Comparison of ENCODE assay signal across 8 mouse cellular contexts in the genomic region with DNA sequence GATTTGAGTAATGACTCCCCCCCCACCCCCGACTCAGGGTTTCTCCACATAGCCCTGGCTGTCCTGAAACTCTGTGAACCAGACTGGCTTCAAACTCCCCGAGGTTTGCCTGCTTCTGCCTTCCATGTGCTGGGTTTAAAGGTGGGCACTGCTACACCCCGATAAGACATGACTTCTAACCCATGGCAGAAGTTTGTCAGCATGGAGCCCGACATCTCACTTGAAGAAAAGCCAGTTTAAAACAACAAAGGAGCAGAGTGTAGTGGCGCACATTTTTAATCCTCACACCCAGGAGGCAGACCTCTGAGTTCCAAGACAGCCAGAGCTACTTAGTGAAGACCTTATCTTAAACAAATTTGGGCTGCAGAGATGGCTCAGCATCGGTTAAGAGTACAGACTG. TPM values are rescaled to one million over a fixed set of nuclear protein-coding genes. Genes with fewer than 3 reads are reported as not detected.
DNase-seq lines count a peak whose midpoint lies in the region; ATAC-seq and TF ChIP-seq lines count a peak whose summit lies in the region.

No protein-coding gene starts in this region.

- no peaks in the 10 kb centered on the region for H3K27me3 ChIP-seq in heart, adult 2 months (ENCODE audit: control insufficient read depth, insufficient read depth, low read length)
- no peaks in the 10 kb centered on the region for H3K27me3 ChIP-seq in forebrain, embryonic 11.5 days (ENCODE audit: control insufficient read depth, insufficient read depth, low read length)
- H3K27me3 ChIP-seq in liver, embryonic 14.5 days (ENCODE audit: control insufficient read depth, insufficient read depth, low read length) = no peaks in the 10 kb centered on the region

- no peak for ATAC-seq in forebrain, embryonic 11.5 days (replicated peaks; ENCODE audit: low FRiP score)
- no peak for ATAC-seq in liver, embryonic 14.5 days (ENCODE audit: insufficient read depth)

- H3K27ac ChIP-seq in heart, adult 2 months = peak overlapping the region; percentile 38; the same call in 1 of the 2 replicates
- H3K27ac ChIP-seq in forebrain, embryonic 11.5 days (ENCODE audit: low read depth, low read length) = no peak overlapping the region
- no peak overlapping the region; the same call in 1 of the 2 replicates for H3K27ac ChIP-seq in liver, embryonic 14.5 days

- WGBS in heart, adult 2 months = 30% methylated on average over 6 of the region's 6 CpGs
- WGBS in forebrain, embryonic 11.5 days = 38% methylated on average over 6 of the region's 6 CpGs
- WGBS in liver, embryonic 14.5 days (ENCODE audit: insufficient replicate concordance) = 19% methylated on average over 6 of the region's 6 CpGs

- no peaks in the 10 kb centered on the region for H3K36me3 ChIP-seq in heart, adult 2 months (ENCODE audit: control insufficient read depth, insufficient read depth, low read length)
- H3K36me3 ChIP-seq in forebrain, embryonic 11.5 days (ENCODE audit: control insufficient read depth, insufficient read depth, low read length) = peaks cover 2% of the 10 kb centered on the region; the same call in 1 of the 2 replicates
- H3K36me3 ChIP-seq in liver, embryonic 14.5 days (replicated peaks; ENCODE audit: control insufficient read depth, insufficient read depth, low read depth) = peaks cover 3% of the 10 kb centered on the region

- H3K4me2 ChIP-seq in forebrain, embryonic 11.5 days (ENCODE audit: low read depth, low read length, severe bottlenecking) = peak overlapping the region; percentile 87; the same call in 1 of the 2 replicates
- H3K4me2 ChIP-seq in liver, embryonic 14.5 days (ENCODE audit: low read depth) = peak overlapping the region; percentile 98

- TF ChIP-seq POLR2A in heart, adult 2 months (IDR thresholded peaks at IDR 0.05; ENCODE audit: insufficient read depth, low read depth, low read length) = no peak

- DNase-seq in heart, adult 2 months = no peak
- DNase-seq in heart, postnatal 25 days (ENCODE audit: low spot score) = no peak
- DNase-seq in 3T3-L1 (ENCODE audit: low read depth, low spot score) = peak; percentile 20
- DNase-seq in forebrain, embryonic 11.5 days (ENCODE audit: low spot score) = no peak
- DNase-seq in liver, embryonic 14.5 days (ENCODE audit: low read depth in 3 of 3, low spot score in 3 of 3) = no peak
- no peak for DNase-seq in adrenal gland, postnatal 4 days (ENCODE audit: low spot score in 2 of 2)
- DNase-seq in left cerebral cortex, postnatal 4 days = no peak
- no peak for DNase-seq in cerebellum, adult 11-12 months

- peak overlapping the region; percentile 79 for H3K4me3 ChIP-seq in heart, adult 2 months
- peak overlapping the region; percentile 68 for H3K4me3 ChIP-seq in forebrain, embryonic 11.5 days (ENCODE audit: low read depth, low read length)
- peak overlapping the region; percentile 58 to 72 for H3K4me3 ChIP-seq in liver, embryonic 14.5 days (ENCODE audit: insufficient read depth in 1 of 2, low read depth in 2 of 2, low read length in 2 of 2)

- no peak for TF ChIP-seq EP300 in heart, adult 2 months (IDR thresholded peaks at IDR 0.05; ENCODE audit: insufficient read depth, low read depth, low read length)
- no peak for TF ChIP-seq EP300 in liver, embryonic 14.5 days (IDR thresholded peaks at IDR 0.05; ENCODE audit: low read depth)

- no peak for TF ChIP-seq CTCF in heart, adult 2 months (IDR thresholded peaks at IDR 0.05)
- TF ChIP-seq CTCF in liver, embryonic 14.5 days (IDR thresholded peaks at IDR 0.05; ENCODE audit: low read depth) = no peak

- intact Hi-C loops in heart, adult 2 months (cut with DNase I) = loop anchor here (5.0 kb wide), 1 partner anchor 120 kb away; a partner anchor contains a TSS
- intact Hi-C loops in heart, postnatal 25 days (cut with DNase I) = no loop called here
- intact Hi-C loops in left cerebral cortex, postnatal 4 days (cut with DNase I) = no loop called here

- H3K4me1 ChIP-seq in heart, adult 2 months (ENCODE audit: control insufficient read depth, insufficient read depth, low read length) = peaks cover 2% of the 10 kb centered on the region
- peaks cover 3% of the 10 kb centered on the region; the same call in 1 of the 2 replicates for H3K4me1 ChIP-seq in forebrain, embryonic 11.5 days (replicated peaks; ENCODE audit: control insufficient read depth, insufficient read depth, low read length)
- H3K4me1 ChIP-seq in liver, embryonic 14.5 days (replicated peaks; ENCODE audit: control insufficient read depth in 2 of 2, insufficient read depth in 2 of 2, low read length in 1 of 2) = peaks cover 13 to 14% of the 10 kb centered on the region in 2 experiments

- no peaks in the 10 kb centered on the region for H3K9me3 ChIP-seq in forebrain, embryonic 11.5 days (ENCODE audit: control insufficient read depth, low read length)
- H3K9me3 ChIP-seq in liver, embryonic 14.5 days (ENCODE audit: control insufficient read depth, low read length) = no peaks in the 10 kb centered on the region

- no peak overlapping the region; the same call in 1 of the 2 replicates for H3K9ac ChIP-seq in heart, adult 2 months (ENCODE audit: low read depth, low read length)
- H3K9ac ChIP-seq in forebrain, embryonic 11.5 days (ENCODE audit: low read length) = peak overlapping the region; percentile 83
- H3K9ac ChIP-seq in liver, embryonic 14.5 days (replicated peaks) = peak overlapping the region; percentile 73

- no peaks in the 10 kb centered on the region for H3K79me2 ChIP-seq in heart, adult 2 months (replicated peaks; ENCODE audit: control insufficient read depth, insufficient read depth, low read length)

RNA-seq across cellular contexts. Expression of a gene that starts 0.7 kb away (rescaled TPM):
- total RNA-seq in heart, adult 2 months (2021) = 10 to 100 TPM; 10.9 to 12.9 TPM
- polyA plus RNA-seq in heart, adult 2 months (2012; rRNA removed) = 11.7 and 12.4 TPM in 2 replicates
- 10 to 100 TPM; 13.9 to 14.9 TPM for total RNA-seq in heart, postnatal 25 days (2021)
- 72.6 and 78.5 TPM in 2 replicates for polyA plus RNA-seq in forebrain, embryonic 11.5 days (2014; fragmentation: Nextera tagmentation; extraction: Ambion mirVana)
- polyA plus RNA-seq in liver, embryonic 14.5 days (2012; rRNA removed) = 27.8 and 31.9 TPM in 2 replicates
- polyA plus RNA-seq in liver, embryonic 14.5 days (2014; fragmentation: Nextera tagmentation; extraction: Ambion mirVana) = 50.7 and 50.9 TPM in 2 replicates
- 100 to 1,000 TPM in 1 of 2 experiments, 10 to 100 TPM in 1; 91.6 to 113 TPM for total RNA-seq in adrenal gland, postnatal 4 days (2021)
- 10 to 100 TPM; 57.4 to 70.8 TPM for total RNA-seq in left cerebral cortex, postnatal 4 days (2021)

RNA-seq across cellular contexts. Expression of a gene that starts 16.9 kb away (rescaled TPM):
- total RNA-seq in heart, adult 2 months (2021) = 1 to 10 TPM; 1.9 to 2.7 TPM
- 2.3 and 3.3 TPM in 2 replicates for polyA plus RNA-seq in heart, adult 2 months (2012; rRNA removed)
- total RNA-seq in heart, postnatal 25 days (2021) = 1 to 10 TPM; 1.4 to 2.3 TPM
- polyA plus RNA-seq in forebrain, embryonic 11.5 days (2014; fragmentation: Nextera tagmentation; extraction: Ambion mirVana) = 8.9 and 9.7 TPM in 2 replicates
- 2.1 and 2.2 TPM in 2 replicates for polyA plus RNA-seq in liver, embryonic 14.5 days (2012; rRNA removed)
- 2.0 and 2.2 TPM in 2 replicates for polyA plus RNA-seq in liver, embryonic 14.5 days (2014; fragmentation: Nextera tagmentation; extraction: Ambion mirVana)
- 1 to 10 TPM; 7.6 to 8.5 TPM for total RNA-seq in adrenal gland, postnatal 4 days (2021)
- total RNA-seq in left cerebral cortex, postnatal 4 days (2021) = 10 to 100 TPM in 1 of 2 experiments, 1 to 10 TPM in 1; 9.9 to 10.2 TPM

RNA-seq across cellular contexts. Expression of a gene that starts 21.8 kb away (rescaled TPM):
- 100 to 1,000 TPM; 110 TPM for total RNA-seq in heart, adult 2 months (2021)
- 116 and 124 TPM in 2 replicates for polyA plus RNA-seq in heart, adult 2 months (2012; rRNA removed)
- total RNA-seq in heart, postnatal 25 days (2021) = 100 to 1,000 TPM; 121 to 135 TPM
- polyA plus RNA-seq in forebrain, embryonic 11.5 days (2014; fragmentation: Nextera tagmentation; extraction: Ambion mirVana) = 961 and 989 TPM in 2 replicates
- polyA plus RNA-seq in liver, embryonic 14.5 days (2012; rRNA removed) = 138 and 151 TPM in 2 replicates
- polyA plus RNA-seq in liver, embryonic 14.5 days (2014; fragmentation: Nextera tagmentation; extraction: Ambion mirVana) = 233 and 256 TPM in 2 replicates
- 100 to 1,000 TPM; 149 to 164 TPM for total RNA-seq in adrenal gland, postnatal 4 days (2021)
- total RNA-seq in left cerebral cortex, postnatal 4 days (2021) = 100 to 1,000 TPM; 803 to 865 TPM

RNA-seq across cellular contexts. Expression of a gene that starts 30.1 kb away (rescaled TPM):
- total RNA-seq in heart, adult 2 months (2021) = not detected
- 0.06 and 0.18 TPM in 2 replicates for polyA plus RNA-seq in heart, adult 2 months (2012; rRNA removed)
- not detected for total RNA-seq in heart, postnatal 25 days (2021)
- polyA plus RNA-seq in forebrain, embryonic 11.5 days (2014; fragmentation: Nextera tagmentation; extraction: Ambion mirVana) = 0.16 and 0.24 TPM in 2 replicates
- 0.02 TPM in 2 replicates for polyA plus RNA-seq in liver, embryonic 14.5 days (2012; rRNA removed)
- polyA plus RNA-seq in liver, embryonic 14.5 days (2014; fragmentation: Nextera tagmentation; extraction: Ambion mirVana) = 0.05 TPM in 1 of 2 replicates, not detected in the other
- total RNA-seq in adrenal gland, postnatal 4 days (2021) = 1 to 10 TPM in 1 of 2 experiments, under 1 TPM in 1; 0.51 to 3.6 TPM
- not detected for total RNA-seq in left cerebral cortex, postnatal 4 days (2021)

RNA-seq across cellular contexts. Expression of a gene that starts 43.7 kb away (rescaled TPM):
- 100 to 1,000 TPM; 168 to 177 TPM for total RNA-seq in heart, adult 2 months (2021)
- 64.7 and 126 TPM in 2 replicates for polyA plus RNA-seq in heart, adult 2 months (2012; rRNA removed)
- total RNA-seq in heart, postnatal 25 days (2021) = 100 to 1,000 TPM; 165 to 177 TPM
- 1,384 and 1,509 TPM in 2 replicates for polyA plus RNA-seq in forebrain, embryonic 11.5 days (2014; fragmentation: Nextera tagmentation; extraction: Ambion mirVana)
- 161 and 198 TPM in 2 replicates for polyA plus RNA-seq in liver, embryonic 14.5 days (2012; rRNA removed)
- polyA plus RNA-seq in liver, embryonic 14.5 days (2014; fragmentation: Nextera tagmentation; extraction: Ambion mirVana) = 393 and 406 TPM in 2 replicates
- total RNA-seq in adrenal gland, postnatal 4 days (2021) = 100 to 1,000 TPM; 361 to 374 TPM
- 100 to 1,000 TPM; 439 to 466 TPM for total RNA-seq in left cerebral cortex, postnatal 4 days (2021)

Comparison
In these comparisons a context has a peak if more than half of its experiments do, and no peak if none do; other contexts are left out.
1. RNA of a gene that starts 21.8 kb away (total RNA-seq): 803 to 865 TPM in left cerebral cortex, postnatal 4 days; 149 to 164 TPM in adrenal gland, postnatal 4 days, 121 to 135 TPM in heart, postnatal 25 days and 110 TPM in heart, adult 2 months; every median in the first group is over 4 times any median in the second.
2. Peak in every context shown above with its lines, with median percentiles within 50 percentile points of each other: H3K4me3 ChIP-seq.